Comparison of ENCODE assay signal across 8 mouse cellular contexts in the genomic region with DNA sequence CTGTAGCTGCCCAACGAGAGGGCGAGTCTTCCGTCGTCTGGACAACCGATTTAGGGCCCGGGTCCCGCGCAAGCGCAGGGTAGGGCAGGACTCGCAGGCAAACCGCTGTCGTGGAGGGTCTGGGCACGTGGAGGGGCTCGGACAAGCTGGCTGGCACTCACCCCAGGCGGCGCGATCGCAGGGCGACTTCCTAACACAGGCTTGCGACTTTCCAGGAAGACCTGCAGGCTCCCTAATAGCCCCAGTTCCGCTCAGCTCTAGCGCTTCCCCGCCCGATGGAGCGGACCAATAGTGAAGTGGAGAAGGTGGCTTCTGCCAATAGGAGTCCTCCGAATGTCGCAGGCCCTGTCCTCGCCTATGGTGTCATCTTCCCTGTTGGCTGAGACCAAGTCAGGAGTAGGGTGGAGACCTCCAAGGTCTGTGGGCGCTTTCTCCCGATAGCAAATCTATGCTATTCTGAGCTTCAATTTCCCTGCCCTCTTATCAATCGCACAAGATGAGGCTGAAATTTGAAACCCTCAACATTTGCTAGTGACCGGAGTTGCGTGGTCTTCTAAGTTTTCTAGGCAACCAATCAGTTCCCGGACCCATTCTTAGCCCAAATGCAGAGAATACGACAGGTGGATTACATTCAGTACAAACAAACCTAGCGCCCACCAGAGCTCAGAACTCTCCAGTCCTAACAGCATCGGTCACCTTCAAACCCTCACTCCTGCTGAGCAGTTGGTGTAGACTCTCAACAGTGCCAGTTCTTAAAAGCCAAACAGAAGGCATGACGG. TPM values are rescaled to one million over a fixed set of nuclear protein-coding genes. Genes with fewer than 3 reads are reported as not detected.
DNase-seq lines count a peak whose midpoint lies in the region; ATAC-seq and TF ChIP-seq lines count a peak whose summit lies in the region.

No protein-coding gene starts in this region.

- peak; percentile 93 for DNase-seq in MEL-GATA-1-ER (ENCODE audit: extremely low read depth, low read depth)
- peak; percentile 85 to 91 for DNase-seq in cerebellum, adult 2 months
- DNase-seq in forelimb bud, embryonic 11.5 days (ENCODE audit: low read depth, low spot score), result peak; percentile 76
- DNase-seq in layer of hippocampus, adult 9-10 months (ENCODE audit: low spot score), result peak; percentile 60
- peak; percentile 71 to 78 for DNase-seq in thymus, adult 18-20 months

- H3K9me3 ChIP-seq in lung, embryonic 15.5 days, result no peaks in the 10 kb centered on the region

- H3K9ac ChIP-seq in lung, embryonic 15.5 days, result peak overlapping the region; percentile 58

- TF ChIP-seq CTCF in cerebellum, adult 2 months (IDR thresholded peaks at IDR 0.05; ENCODE audit: borderline replicate concordance, insufficient read depth, low read depth, low read length), result no peak
- no peak for TF ChIP-seq CTCF in olfactory bulb, adult 2 months (IDR thresholded peaks at IDR 0.05; ENCODE audit: insufficient read depth, low read depth, low read length)

- no peaks in the 10 kb centered on the region for H3K36me3 ChIP-seq in lung, embryonic 15.5 days

- 6% methylated on average over 38 of the region's 38 CpGs for WGBS in cerebellum, adult 2 months
- 16% methylated on average over 38 of the region's 38 CpGs for WGBS in lung, embryonic 15.5 days
- 12% methylated on average over 38 of the region's 38 CpGs for WGBS in olfactory bulb, adult 2 months

- no peaks in the 10 kb centered on the region for H3K27me3 ChIP-seq in cerebellum, adult 2 months (ENCODE audit: control insufficient read depth, insufficient read depth, low read length)
- H3K27me3 ChIP-seq in lung, embryonic 15.5 days, result no peaks in the 10 kb centered on the region

- TF ChIP-seq POLR2A in cerebellum, adult 2 months (IDR thresholded peaks at IDR 0.05; ENCODE audit: borderline replicate concordance, insufficient read depth, low read length), result peak; percentile 63; the same call in 1 of the 2 replicates
- TF ChIP-seq POLR2A in olfactory bulb, adult 2 months (IDR thresholded peaks at IDR 0.05; ENCODE audit: insufficient read depth, low read depth, low read length), result 0 out of 2 replicates have a peak, but pooled peaks have one; percentile 15

- H3K4me2 ChIP-seq in lung, embryonic 15.5 days, result peak overlapping the region; percentile 65

- peaks cover 3% of the 10 kb centered on the region; the same call in 1 of the 2 replicates for H3K4me1 ChIP-seq in cerebellum, adult 2 months (ENCODE audit: control insufficient read depth, insufficient read depth, low read length)
- H3K4me1 ChIP-seq in lung, embryonic 15.5 days, result no peaks in the 10 kb centered on the region
- no peaks in the 10 kb centered on the region for H3K4me1 ChIP-seq in olfactory bulb, adult 2 months (ENCODE audit: control insufficient read depth, insufficient read depth, low read length)

- H3K4me3 ChIP-seq in cerebellum, adult 2 months (replicated peaks; ENCODE audit: insufficient read depth, low read depth, low read length), result peak overlapping the region; percentile 97
- peak overlapping the region; percentile 58 for H3K4me3 ChIP-seq in lung, embryonic 15.5 days
- peak overlapping the region; percentile 53 for H3K4me3 ChIP-seq in olfactory bulb, adult 2 months (ENCODE audit: insufficient read depth, low read depth, low read length)

- peak overlapping the region; percentile 95 for H3K27ac ChIP-seq in cerebellum, adult 2 months (ENCODE audit: insufficient read depth, low read length)
- peak overlapping the region; percentile 67; the same call in 1 of the 2 replicates for H3K27ac ChIP-seq in lung, embryonic 15.5 days
- peak overlapping the region; percentile 79; the same call in 1 of the 2 replicates for H3K27ac ChIP-seq in olfactory bulb, adult 2 months (ENCODE audit: insufficient read depth, low read depth, low read length)

- peak; percentile 97 to 100 for ATAC-seq in hematopoietic stem cell, adult 5-6 weeks (replicated peaks in 1 of 2; ENCODE audit: insufficient read depth in 1 of 2, low FRiP score in 2 of 2, low TSS enrichment in 1 of 2, low read depth in 1 of 2, poor library complexity in 2 of 2, severe bottlenecking in 2 of 2)
- peak; percentile 98 for ATAC-seq in lung, embryonic 15.5 days (ENCODE audit: borderline replicate concordance, extremely low read depth, low FRiP score, low TSS enrichment)

RNA-seq across cellular contexts. Expression of a gene that starts 0.5 kb away (rescaled TPM):
- 59.9 and 68.5 TPM in 2 replicates for polyA plus RNA-seq in cerebellum, adult 2 months (2012; rRNA removed)
- 59.0 and 60.6 TPM in 2 replicates for total RNA-seq in hematopoietic stem cell, adult 5-6 weeks (2017)
- polyA plus RNA-seq in lung, embryonic 15.5 days (2015; fragmentation: Nextera tagmentation; extraction: Ambion mirVana), result 33.8 and 41.1 TPM in 2 replicates
- not detected in 2 replicates for polyA plus RNA-seq in olfactory bulb, adult 2 months (2012; ENCODE audit: insufficient read depth, insufficient read length, low replicate concordance, missing spikeins)

RNA-seq across cellular contexts. Expression of a gene that starts 13.5 kb away (rescaled TPM):
- polyA plus RNA-seq in cerebellum, adult 2 months (2012; rRNA removed), result 250 and 287 TPM in 2 replicates
- 1.0 and 2.6 TPM in 2 replicates for total RNA-seq in hematopoietic stem cell, adult 5-6 weeks (2017)
- 10.2 and 11.6 TPM in 2 replicates for polyA plus RNA-seq in lung, embryonic 15.5 days (2015; fragmentation: Nextera tagmentation; extraction: Ambion mirVana)
- not detected in 2 replicates for polyA plus RNA-seq in olfactory bulb, adult 2 months (2012; ENCODE audit: insufficient read depth, insufficient read length, low replicate concordance, missing spikeins)

RNA-seq across cellular contexts. Expression of a gene that starts 16.8 kb away (rescaled TPM):
- 27.4 and 30.5 TPM in 2 replicates for polyA plus RNA-seq in cerebellum, adult 2 months (2012; rRNA removed)
- total RNA-seq in hematopoietic stem cell, adult 5-6 weeks (2017), result 7.8 and 8.2 TPM in 2 replicates
- 12.8 and 14.8 TPM in 2 replicates for polyA plus RNA-seq in lung, embryonic 15.5 days (2015; fragmentation: Nextera tagmentation; extraction: Ambion mirVana)
- not detected in 2 replicates for polyA plus RNA-seq in olfactory bulb, adult 2 months (2012; ENCODE audit: insufficient read depth, insufficient read length, low replicate concordance, missing spikeins)

RNA-seq across cellular contexts. Expression of a gene that starts 47.1 kb away (rescaled TPM):
- polyA plus RNA-seq in cerebellum, adult 2 months (2012; rRNA removed), result 276 and 291 TPM in 2 replicates
- total RNA-seq in hematopoietic stem cell, adult 5-6 weeks (2017), result 1,086 and 1,580 TPM in 2 replicates
- 508 and 532 TPM in 2 replicates for polyA plus RNA-seq in lung, embryonic 15.5 days (2015; fragmentation: Nextera tagmentation; extraction: Ambion mirVana)
- 332 TPM in 1 of 2 replicates, not detected in the other for polyA plus RNA-seq in olfactory bulb, adult 2 months (2012; ENCODE audit: insufficient read depth, insufficient read length, low replicate concordance, missing spikeins)

RNA-seq across cellular contexts. Expression of a gene that starts 59.4 kb away (rescaled TPM):
- polyA plus RNA-seq in cerebellum, adult 2 months (2012; rRNA removed), result 45.9 and 50.1 TPM in 2 replicates
- 17.3 and 25.9 TPM in 2 replicates for total RNA-seq in hematopoietic stem cell, adult 5-6 weeks (2017)
- polyA plus RNA-seq in lung, embryonic 15.5 days (2015; fragmentation: Nextera tagmentation; extraction: Ambion mirVana), result 52.8 and 53.0 TPM in 2 replicates
- polyA plus RNA-seq in olfactory bulb, adult 2 months (2012; ENCODE audit: insufficient read depth, insufficient read length, low replicate concordance, missing spikeins), result not detected in 2 replicates

Comparison
In these comparisons a context has a peak if more than half of its experiments do, and no peak if none do; other contexts are left out.
1. Peak in every context shown above with its lines: DNase-seq, ATAC-seq, H3K4me3 ChIP-seq and H3K27ac ChIP-seq.
2. RNA of a gene that starts 0.5 kb away (polyA plus RNA-seq): 59.9 to 68.5 TPM in cerebellum, adult 2 months and 33.8 to 41.1 TPM in lung, embryonic 15.5 days; not detected in olfactory bulb, adult 2 months; every median in the first group is over 10 times any median in the second.
3. RNA of a gene that starts 16.8 kb away (polyA plus RNA-seq): 27.4 to 30.5 TPM in cerebellum, adult 2 months and 12.8 to 14.8 TPM in lung, embryonic 15.5 days; not detected in olfactory bulb, adult 2 months; every median in the first group is over 10 times any median in the second.